Mouse (Mus musculus): ENCODE measurements around the gene Pus10. TPM values are rescaled to one million over a fixed set of nuclear protein-coding genes. Genes with fewer than 3 reads are reported as not detected.
"Not testable (repeated sequence)": the region's sequence is repeated elsewhere in the genome, so short reads cannot be mapped to it uniquely, and the experiment has no call there.

The Pus10 gene
- polyA plus RNA-seq, 1 experiment, result 44.8 TPM

DNA sequence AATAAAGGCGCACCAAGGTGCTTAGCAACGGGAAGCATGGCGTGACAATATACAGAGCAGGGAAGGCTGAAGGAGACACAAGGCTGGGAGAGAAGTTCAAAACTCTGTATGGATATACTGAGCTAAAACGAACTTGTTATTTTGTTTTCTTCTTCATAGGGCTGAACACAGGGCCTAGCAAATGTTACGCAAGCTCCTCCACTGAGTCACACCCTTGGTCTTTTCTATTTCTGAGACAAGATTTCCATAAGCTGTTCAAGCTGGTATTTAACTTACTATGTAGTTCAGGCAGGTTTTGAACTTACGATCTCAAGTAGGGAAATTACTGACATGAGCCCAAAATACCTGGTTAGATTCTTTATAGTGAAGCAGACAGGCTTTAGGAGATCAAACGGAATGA is 75.9 kb downstream of the Pus10 start:
- no peak for TF ChIP-seq POLR2A (IDR thresholded peaks at IDR 0.05; ENCODE audit: low read depth, low read length)
- no peak for TF ChIP-seq CTCF (IDR thresholded peaks at IDR 0.05; ENCODE audit: borderline replicate concordance, insufficient read depth, low read length)
- H3K4me1 ChIP-seq (ENCODE audit: control insufficient read depth, insufficient read depth, low read length), result peaks cover under 1% of the 10 kb centered on the region
- no peak overlapping the region for H3K27ac ChIP-seq (ENCODE audit: insufficient read depth, low read length)
- H3K4me3 ChIP-seq (ENCODE audit: insufficient read depth, low read length), result no peak overlapping the region

DNA sequence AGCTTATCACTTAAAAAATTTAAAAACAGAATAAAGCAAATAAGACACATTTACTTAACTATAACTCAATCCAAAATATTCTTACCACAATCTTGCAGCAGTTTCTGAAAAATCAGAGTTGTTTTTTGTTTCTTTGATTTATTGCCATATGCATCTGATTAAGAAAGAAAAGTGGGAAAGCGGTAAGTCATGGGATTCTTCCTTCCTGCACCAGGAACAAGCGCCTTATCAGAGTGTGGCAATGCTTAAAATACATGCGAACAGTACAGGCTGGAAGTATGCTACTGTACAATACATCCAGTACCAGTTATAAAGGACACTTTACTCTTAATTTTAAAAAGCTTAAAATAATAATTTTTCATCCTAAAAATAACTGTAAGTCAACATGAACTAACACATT is 78.9 kb downstream of the Pus10 start:
- no peak overlapping the region for H3K27ac ChIP-seq (ENCODE audit: insufficient read depth, low read length)
- no peak for TF ChIP-seq POLR2A (IDR thresholded peaks at IDR 0.05; ENCODE audit: low read depth, low read length)
- TF ChIP-seq CTCF (IDR thresholded peaks at IDR 0.05; ENCODE audit: borderline replicate concordance, insufficient read depth, low read length), result no peak
- H3K4me1 ChIP-seq (ENCODE audit: control insufficient read depth, insufficient read depth, low read length), result peaks cover 2% of the 10 kb centered on the region; the same call in 1 of the 2 replicates
- no peak overlapping the region for H3K4me3 ChIP-seq (ENCODE audit: insufficient read depth, low read length)

DNA sequence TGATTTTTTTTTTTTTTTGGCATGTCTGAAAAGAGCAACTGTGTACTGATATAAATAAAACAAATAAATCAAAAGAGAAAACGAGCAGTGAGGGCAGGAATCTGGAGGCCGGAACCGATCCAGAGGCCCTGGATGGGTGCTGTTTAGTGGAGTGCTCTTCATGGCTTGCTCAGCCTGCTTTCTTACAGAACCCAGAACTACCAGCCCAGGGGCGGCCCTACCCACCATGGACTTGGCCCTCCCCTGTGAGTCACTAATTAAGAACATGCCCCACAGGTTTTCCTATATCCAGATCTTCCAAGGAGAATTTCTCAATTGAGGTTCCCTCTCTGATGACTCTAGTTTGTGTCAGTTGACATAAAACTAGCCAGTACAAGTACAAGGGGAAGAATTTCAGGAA is 80.6 kb downstream of the Pus10 start:
- H3K27ac ChIP-seq (ENCODE audit: insufficient read depth, low read length), result no peak overlapping the region
- TF ChIP-seq POLR2A (IDR thresholded peaks at IDR 0.05; ENCODE audit: low read depth, low read length) (no peak), CTCF (IDR thresholded peaks at IDR 0.05; ENCODE audit: borderline replicate concordance, insufficient read depth, low read length) (no peak)
- H3K4me3 ChIP-seq (ENCODE audit: insufficient read depth, low read length), result no peak overlapping the region
- H3K4me1 ChIP-seq (ENCODE audit: control insufficient read depth, insufficient read depth, low read length), result peaks cover 2% of the 10 kb centered on the region; the same call in 1 of the 2 replicates

DNA sequence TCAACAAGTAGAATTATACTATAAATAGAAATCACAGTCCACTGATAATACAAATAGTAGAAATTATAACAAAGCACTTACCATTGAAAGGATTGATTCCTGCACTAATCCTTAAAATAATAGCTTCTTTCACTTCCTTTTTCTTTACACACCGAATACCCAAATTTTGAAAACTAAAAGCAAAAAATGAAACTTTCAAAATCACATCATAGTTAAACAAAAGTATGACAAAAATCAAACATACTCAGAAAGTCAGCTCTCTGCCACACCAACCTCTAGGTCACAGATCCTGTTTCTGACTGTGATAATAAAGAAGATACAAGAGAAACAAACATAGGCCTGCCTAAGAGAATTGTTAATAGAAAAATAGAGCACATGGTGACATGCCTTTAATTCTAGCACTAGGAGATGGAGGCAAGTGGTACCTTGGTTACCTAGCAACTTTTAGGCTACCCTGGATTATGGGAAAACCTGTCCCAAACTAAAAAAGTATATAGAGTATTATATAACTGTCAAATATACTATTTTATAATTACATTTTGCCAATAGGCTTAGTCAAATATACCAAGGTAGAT is 87.7 kb downstream of the Pus10 start:
- Histone ChIP-seq H3K4me3 (ENCODE audit: insufficient read depth, low read length) (no peak overlapping the region), H3K4me1 (ENCODE audit: control insufficient read depth, insufficient read depth, low read length) (no peaks in the 10 kb centered on the region), H3K27ac (ENCODE audit: insufficient read depth, low read length) (no peak overlapping the region)
- TF ChIP-seq POLR2A (IDR thresholded peaks at IDR 0.05; ENCODE audit: low read depth, low read length) (no peak), CTCF (IDR thresholded peaks at IDR 0.05; ENCODE audit: borderline replicate concordance, insufficient read depth, low read length) (no peak)

DNA sequence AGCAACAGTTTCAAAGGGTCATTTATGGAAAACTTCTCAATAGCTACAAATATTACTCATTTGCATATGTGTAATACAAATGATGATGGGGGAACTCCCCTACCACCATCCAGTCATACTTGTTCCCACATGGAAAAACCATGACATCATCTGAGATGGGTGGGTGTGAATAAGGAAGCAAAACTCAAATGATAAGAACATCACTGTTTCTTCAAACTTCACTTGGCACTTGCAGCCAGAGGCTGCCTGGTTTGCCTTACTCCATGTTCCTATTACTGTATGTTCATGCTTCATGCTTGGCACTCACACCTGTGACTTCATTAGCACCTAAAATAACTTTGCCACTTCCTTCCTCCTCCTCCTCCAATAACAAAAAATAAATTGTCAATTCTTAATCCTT is 88.9 kb downstream of the Pus10 start:
- peaks cover 3% of the 10 kb centered on the region for H3K4me1 ChIP-seq (ENCODE audit: control insufficient read depth, insufficient read depth, low read length)
- no peak overlapping the region for H3K27ac ChIP-seq (ENCODE audit: insufficient read depth, low read length)
- H3K4me3 ChIP-seq (ENCODE audit: insufficient read depth, low read length), result no peak overlapping the region
- TF ChIP-seq CTCF (IDR thresholded peaks at IDR 0.05; ENCODE audit: borderline replicate concordance, insufficient read depth, low read length) (no peak), POLR2A (IDR thresholded peaks at IDR 0.05; ENCODE audit: low read depth, low read length) (no peak)

DNA sequence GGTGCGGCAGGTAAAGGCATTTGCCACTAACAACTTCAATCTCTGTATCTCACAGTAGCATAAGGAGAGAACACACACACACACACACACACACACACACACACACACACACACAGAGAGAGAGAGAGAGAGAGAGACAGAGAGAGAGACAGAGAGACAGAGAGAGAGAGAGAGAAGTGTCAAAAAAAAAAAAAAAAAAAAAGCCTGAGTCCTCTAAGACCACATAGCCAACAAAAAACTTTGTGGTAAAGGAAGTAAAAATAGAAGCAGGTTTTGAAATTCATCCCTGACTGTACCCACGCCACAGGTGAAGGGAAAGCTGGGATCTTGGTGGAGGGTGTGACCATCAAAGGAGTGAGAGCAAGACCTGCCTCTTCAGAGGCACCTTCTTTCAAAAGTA is 92.7 kb downstream of the Pus10 start:
- H3K27ac ChIP-seq (ENCODE audit: insufficient read depth, low read length), result no peak overlapping the region
- H3K4me1 ChIP-seq (ENCODE audit: control insufficient read depth, insufficient read depth, low read length), result peaks cover 3% of the 10 kb centered on the region
- H3K4me3 ChIP-seq (ENCODE audit: insufficient read depth, low read length), result no peak overlapping the region
- TF ChIP-seq POLR2A (IDR thresholded peaks at IDR 0.05; ENCODE audit: low read depth, low read length) (no peak), CTCF (IDR thresholded peaks at IDR 0.05; ENCODE audit: borderline replicate concordance, insufficient read depth, low read length) (no peak)

DNA sequence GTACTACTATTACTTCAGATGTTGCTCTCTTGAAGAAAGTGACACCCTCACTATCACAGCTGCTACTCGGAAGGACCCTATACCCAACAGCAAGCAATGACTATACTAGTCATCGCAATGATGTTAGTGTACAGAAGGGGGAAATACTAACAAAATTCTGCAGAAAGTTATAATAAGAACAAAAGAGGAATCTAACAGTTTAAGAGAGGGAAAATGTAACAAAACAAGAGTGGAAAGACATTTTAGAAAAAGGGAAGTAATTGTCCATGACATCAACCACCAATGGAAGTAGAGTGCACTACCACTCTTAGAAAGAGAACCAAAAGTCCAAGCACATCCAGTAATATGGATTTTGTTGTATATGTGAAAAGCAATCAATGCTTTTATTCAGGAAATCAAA is 97.2 kb downstream of the Pus10 start:
- H3K27ac ChIP-seq (ENCODE audit: insufficient read depth, low read length), result no peak overlapping the region
- peaks cover 3% of the 10 kb centered on the region for H3K4me1 ChIP-seq (ENCODE audit: control insufficient read depth, insufficient read depth, low read length)
- no peak overlapping the region for H3K4me3 ChIP-seq (ENCODE audit: insufficient read depth, low read length)
- no peak for TF ChIP-seq CTCF (IDR thresholded peaks at IDR 0.05; ENCODE audit: borderline replicate concordance, insufficient read depth, low read length)
- TF ChIP-seq POLR2A (IDR thresholded peaks at IDR 0.05; ENCODE audit: low read depth, low read length), result no peak

DNA sequence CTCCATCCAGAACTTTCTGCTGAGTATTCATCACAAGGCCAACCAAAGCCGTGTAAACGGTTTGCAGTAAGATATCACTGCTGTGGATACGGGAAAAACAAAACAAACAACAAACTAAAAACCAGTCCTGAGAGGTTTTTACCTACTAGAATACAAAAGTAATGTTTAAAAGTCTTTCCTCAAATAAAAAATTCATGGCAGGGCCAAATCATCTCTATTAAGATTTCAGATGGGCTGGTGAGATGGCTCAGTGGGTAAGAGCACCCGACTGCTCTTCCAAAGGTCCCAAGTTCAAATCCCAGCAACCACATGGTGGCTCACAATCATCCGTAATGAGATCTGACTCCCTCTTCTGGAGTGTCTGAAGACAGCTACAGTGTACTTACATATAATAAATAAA is 101.9 kb downstream of the Pus10 start:
- not testable (repeated sequence) for H3K4me1 ChIP-seq (ENCODE audit: control insufficient read depth, insufficient read depth, low read length); H3K4me3 ChIP-seq (ENCODE audit: insufficient read depth, low read length); H3K27ac ChIP-seq (ENCODE audit: insufficient read depth, low read length)

DNA sequence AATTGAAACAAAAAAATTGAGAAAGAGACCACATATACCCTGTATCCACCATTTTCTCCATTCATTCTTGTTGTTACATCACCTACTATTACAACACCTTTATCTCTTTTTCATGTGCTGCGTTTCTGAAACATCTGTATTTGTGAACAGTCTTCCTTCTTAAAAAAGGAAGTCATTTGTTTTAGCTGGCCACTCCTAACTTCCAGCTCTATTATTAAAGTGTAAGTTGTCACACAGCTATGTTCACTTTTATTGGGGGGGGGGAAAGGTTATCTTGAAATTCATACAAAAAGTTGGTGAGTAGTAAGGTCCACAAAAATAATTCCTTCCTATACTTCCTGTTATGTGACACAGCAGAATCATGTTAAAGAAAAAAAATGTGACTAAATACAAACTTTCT is 102.5 kb downstream of the Pus10 start:
- no peaks in the 10 kb centered on the region for H3K4me1 ChIP-seq (ENCODE audit: control insufficient read depth, insufficient read depth, low read length)
- H3K4me3 ChIP-seq (ENCODE audit: insufficient read depth, low read length), result no peak overlapping the region
- no peak for TF ChIP-seq POLR2A (IDR thresholded peaks at IDR 0.05; ENCODE audit: low read depth, low read length)
- TF ChIP-seq CTCF (IDR thresholded peaks at IDR 0.05; ENCODE audit: borderline replicate concordance, insufficient read depth, low read length), result no peak
- H3K27ac ChIP-seq (ENCODE audit: insufficient read depth, low read length), result no peak overlapping the region

DNA sequence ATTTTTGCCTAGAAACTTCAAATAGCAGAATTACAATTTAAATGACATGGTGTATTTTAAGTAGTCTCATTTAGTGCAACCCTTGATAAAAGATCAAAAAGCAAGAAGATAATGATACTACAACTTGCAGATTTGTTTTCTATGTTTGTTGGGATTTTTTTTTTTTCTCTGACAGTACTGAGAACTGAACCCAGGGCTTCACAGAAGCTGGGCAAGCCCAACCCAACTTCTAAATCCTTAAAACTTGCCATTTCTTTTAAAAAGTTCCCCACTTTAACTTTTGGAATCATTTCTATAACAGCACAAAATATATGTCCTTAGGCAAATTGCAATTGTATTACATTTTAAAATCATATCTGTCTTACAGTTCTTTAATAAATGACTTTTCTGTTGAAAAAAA is 103.6 kb downstream of the Pus10 start:
- no peaks in the 10 kb centered on the region for H3K4me1 ChIP-seq (ENCODE audit: control insufficient read depth, insufficient read depth, low read length)
- H3K27ac ChIP-seq (ENCODE audit: insufficient read depth, low read length), result no peak overlapping the region
- TF ChIP-seq POLR2A (IDR thresholded peaks at IDR 0.05; ENCODE audit: low read depth, low read length) (no peak), CTCF (IDR thresholded peaks at IDR 0.05; ENCODE audit: borderline replicate concordance, insufficient read depth, low read length) (no peak)
- H3K4me3 ChIP-seq (ENCODE audit: insufficient read depth, low read length), result no peak overlapping the region

Data from embryonic fibroblast, embryonic 13.5 days (primary cell).